Mouse (Mus musculus): Measurements from ENCODE around the gene Plekhm3. TPM values are rescaled to one million over a fixed set of nuclear protein-coding genes. Genes with fewer than 3 reads are reported as not detected.

Plekhm3 gene
- polyA plus RNA-seq, 1 experiment from 2014 or later = 8.4 TPM

DNA sequence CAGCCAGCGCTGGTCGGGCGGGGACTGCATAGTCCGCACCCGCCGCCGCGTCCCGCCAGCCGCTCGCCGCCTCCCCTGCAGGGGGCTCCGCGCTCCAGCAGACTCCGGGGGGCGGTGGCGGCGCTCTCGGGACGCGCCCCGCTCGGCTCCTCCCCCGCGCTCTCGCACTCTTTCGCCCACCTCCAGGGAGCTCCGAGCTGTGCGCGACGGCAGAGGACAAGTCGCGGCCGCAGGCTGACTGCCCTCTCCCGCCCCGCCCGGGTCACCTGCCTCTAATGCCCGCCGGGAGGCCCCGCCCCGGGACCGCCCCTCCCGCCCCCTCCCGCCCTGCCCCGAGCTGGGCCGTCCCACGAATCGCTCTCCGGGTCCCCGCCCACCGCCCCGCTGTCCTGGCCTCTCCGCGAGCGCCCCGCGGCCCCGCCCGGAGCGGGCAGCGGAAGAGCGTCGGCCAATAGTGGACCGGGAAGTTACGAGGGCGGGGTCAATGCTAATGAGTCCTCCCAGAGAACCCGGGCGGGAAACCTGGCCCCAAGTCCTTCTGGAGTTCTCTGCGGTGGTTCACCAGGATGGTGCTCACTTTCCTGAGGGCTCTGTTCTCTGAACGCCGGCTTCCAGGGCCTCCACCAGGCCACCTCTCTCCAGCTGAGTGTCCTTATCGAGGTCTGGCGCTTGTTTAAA, 219.0 kb downstream of the Plekhm3 start, which contains the start of gene Fzd5:
Gene Fzd5, minus strand, starts transcription at position 250 of the 678 bp plus-strand sequence.
- Histone ChIP-seq H3K9me3 (ENCODE audit: control insufficient read depth, low read length) (no peaks in the 10 kb centered on the region), H3K4me3 (ENCODE audit: control insufficient read depth in 1 of 2, insufficient read depth in 1 of 2, low read depth in 1 of 2, low read length in 2 of 2) (peak within 1 kb of the TSS; percentile 81 to 90)
- WGBS = 2% methylated on average over 52 of the region's 73 CpGs

DNA sequence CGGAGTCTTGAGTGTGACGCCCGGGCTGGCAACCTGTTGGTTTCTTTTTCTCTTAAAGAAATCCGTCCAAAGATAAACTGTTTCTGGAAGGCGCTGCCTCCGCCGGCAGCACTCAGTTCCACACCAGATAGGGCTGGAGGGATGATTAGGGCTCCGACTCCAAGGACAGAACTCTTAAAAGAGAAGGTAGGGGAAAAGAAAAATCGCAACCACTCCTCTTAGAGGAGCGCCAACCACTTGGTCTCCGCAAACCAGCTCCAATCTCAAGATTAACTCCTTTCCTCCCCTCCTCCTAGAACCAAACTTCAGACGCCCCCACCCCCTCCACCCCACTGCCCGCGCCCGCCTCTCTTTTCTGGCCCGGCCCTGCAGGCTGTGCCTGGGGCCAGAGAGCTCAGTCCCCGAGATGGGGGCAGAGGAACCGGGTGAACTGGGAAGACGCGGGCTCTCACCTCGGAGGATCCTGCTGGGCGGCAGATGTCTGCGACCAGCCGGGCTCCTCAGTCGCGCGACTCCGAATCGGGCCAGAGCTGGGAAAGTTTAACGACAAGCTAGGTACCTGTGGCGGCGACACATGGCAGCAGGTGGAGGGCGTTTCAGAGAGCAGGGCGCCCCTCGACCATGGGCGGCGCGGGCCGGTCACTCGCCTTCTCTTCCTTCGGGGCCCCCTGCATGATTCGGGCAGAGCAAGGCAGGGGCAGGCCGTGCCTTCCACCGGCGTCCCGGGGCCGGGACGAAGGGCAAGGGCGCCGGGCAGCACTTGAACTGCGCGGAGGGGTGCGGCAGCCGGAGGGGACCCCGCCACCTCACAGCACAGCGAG, 219.7 kb downstream of the Plekhm3 start:
- H3K4me1 ChIP-seq (ENCODE audit: control insufficient read depth in 2 of 2, insufficient read depth in 2 of 2, low read length in 2 of 2) = peaks cover 28 to 51% of the 10 kb centered on the region in 2 experiments
- peak overlapping the region; percentile 81 to 90 for H3K4me3 ChIP-seq (ENCODE audit: control insufficient read depth in 1 of 2, insufficient read depth in 1 of 2, low read depth in 1 of 2, low read length in 2 of 2)
- no peaks in the 10 kb centered on the region for H3K36me3 ChIP-seq (ENCODE audit: control insufficient read depth, insufficient read depth, low read length)
- peak overlapping the region; percentile 75 to 84 for H3K27ac ChIP-seq (replicated peaks in 1 of 2; ENCODE audit: control insufficient read depth in 1 of 2, insufficient read depth in 1 of 2, low read depth in 2 of 2, low read length in 2 of 2)
- peaks cover 9% of the 10 kb centered on the region for H3K27me3 ChIP-seq (ENCODE audit: control insufficient read depth, insufficient read depth, low read length)
- H3K4me2 ChIP-seq (ENCODE audit: low read length) = peak overlapping the region; percentile 97
- under 1% methylated on average over 53 of the region's 56 CpGs for WGBS
- no peak for ATAC-seq (ENCODE audit: insufficient number of reproducible peaks, insufficient read depth, low FRiP score, low read depth)
- H3K9ac ChIP-seq (ENCODE audit: low read length) = peak overlapping the region; percentile 85
- H3K9me3 ChIP-seq (ENCODE audit: control insufficient read depth, low read length) = no peaks in the 10 kb centered on the region

More for the DNA sequence above, 219.0 kb downstream of the Plekhm3 start, which contains the start of gene Fzd5:
- peak; percentile 95 for ATAC-seq (ENCODE audit: insufficient number of reproducible peaks, insufficient read depth, low FRiP score, low read depth)
- Histone ChIP-seq H3K9ac (ENCODE audit: low read length) (peak within 1 kb of the TSS; percentile 85), H3K36me3 (ENCODE audit: control insufficient read depth, insufficient read depth, low read length) (no peaks in the 10 kb centered on the region), H3K27me3 (ENCODE audit: control insufficient read depth, insufficient read depth, low read length) (peaks cover 9% of the 10 kb centered on the region), H3K4me1 (ENCODE audit: control insufficient read depth in 2 of 2, insufficient read depth in 2 of 2, low read length in 2 of 2) (peaks cover 23 to 44% of the 10 kb centered on the region in 2 experiments), H3K4me2 (ENCODE audit: low read length) (peak within 1 kb of the TSS; percentile 97), H3K27ac (replicated peaks in 1 of 2; ENCODE audit: control insufficient read depth in 1 of 2, insufficient read depth in 1 of 2, low read depth in 2 of 2, low read length in 2 of 2) (peak within 1 kb of the TSS; percentile 75 to 84)

Other genes with a start within 250 kb of the Plekhm3 start
- 1.6 and 1.7 TPM in 2 replicates for gene Fzd5, start 219.1 kb downstream of the Plekhm3 start, polyA plus RNA-seq (2014; fragmentation: Nextera tagmentation; extraction: Ambion mirVana)
- 0.32 and 0.46 TPM in 2 replicates for gene Akr1cl, start 75.9 kb upstream of the Plekhm3 start, polyA plus RNA-seq (2014; fragmentation: Nextera tagmentation; extraction: Ambion mirVana)
- gene Cryge, start 94.3 kb upstream of the Plekhm3 start, polyA plus RNA-seq (2014; fragmentation: Nextera tagmentation; extraction: Ambion mirVana) = not detected in 2 replicates
- gene Crygd, start 106.6 kb upstream of the Plekhm3 start, polyA plus RNA-seq (2014; fragmentation: Nextera tagmentation; extraction: Ambion mirVana) = not detected in 2 replicates
- gene Crygc, start 116.9 kb upstream of the Plekhm3 start, polyA plus RNA-seq (2014; fragmentation: Nextera tagmentation; extraction: Ambion mirVana) = not detected in 2 replicates
- 0.57 and 1.3 TPM in 2 replicates for gene Crygb, start 125.5 kb upstream of the Plekhm3 start, polyA plus RNA-seq (2014; fragmentation: Nextera tagmentation; extraction: Ambion mirVana)
- not detected in 2 replicates for gene Cryga, start 146.5 kb upstream of the Plekhm3 start, polyA plus RNA-seq (2014; fragmentation: Nextera tagmentation; extraction: Ambion mirVana)
- gene Gm28845, start 162.7 kb upstream of the Plekhm3 start, polyA plus RNA-seq (2014; fragmentation: Nextera tagmentation; extraction: Ambion mirVana) = not detected in 2 replicates
- gene D630023F18Rik, start 166.4 kb upstream of the Plekhm3 start, polyA plus RNA-seq (2014; fragmentation: Nextera tagmentation; extraction: Ambion mirVana) = 0.23 and 0.43 TPM in 2 replicates
- 68.4 and 74.3 TPM in 2 replicates for gene Idh1, start 229.7 kb upstream of the Plekhm3 start, polyA plus RNA-seq (2014; fragmentation: Nextera tagmentation; extraction: Ambion mirVana)
- gene Pikfyve, start 229.9 kb upstream of the Plekhm3 start, polyA plus RNA-seq (2014; fragmentation: Nextera tagmentation; extraction: Ambion mirVana) = 9.5 TPM in 2 replicates